Mouse (Mus musculus): ENCODE data around the gene Mylk. TPM values are rescaled to one million over a fixed set of nuclear protein-coding genes. Genes with fewer than 3 reads are reported as not detected.

Gene Mylk
- total and polyA plus RNA-seq, 3 experiments: 0.04 to 0.10 TPM; not detected in 1

DNA sequence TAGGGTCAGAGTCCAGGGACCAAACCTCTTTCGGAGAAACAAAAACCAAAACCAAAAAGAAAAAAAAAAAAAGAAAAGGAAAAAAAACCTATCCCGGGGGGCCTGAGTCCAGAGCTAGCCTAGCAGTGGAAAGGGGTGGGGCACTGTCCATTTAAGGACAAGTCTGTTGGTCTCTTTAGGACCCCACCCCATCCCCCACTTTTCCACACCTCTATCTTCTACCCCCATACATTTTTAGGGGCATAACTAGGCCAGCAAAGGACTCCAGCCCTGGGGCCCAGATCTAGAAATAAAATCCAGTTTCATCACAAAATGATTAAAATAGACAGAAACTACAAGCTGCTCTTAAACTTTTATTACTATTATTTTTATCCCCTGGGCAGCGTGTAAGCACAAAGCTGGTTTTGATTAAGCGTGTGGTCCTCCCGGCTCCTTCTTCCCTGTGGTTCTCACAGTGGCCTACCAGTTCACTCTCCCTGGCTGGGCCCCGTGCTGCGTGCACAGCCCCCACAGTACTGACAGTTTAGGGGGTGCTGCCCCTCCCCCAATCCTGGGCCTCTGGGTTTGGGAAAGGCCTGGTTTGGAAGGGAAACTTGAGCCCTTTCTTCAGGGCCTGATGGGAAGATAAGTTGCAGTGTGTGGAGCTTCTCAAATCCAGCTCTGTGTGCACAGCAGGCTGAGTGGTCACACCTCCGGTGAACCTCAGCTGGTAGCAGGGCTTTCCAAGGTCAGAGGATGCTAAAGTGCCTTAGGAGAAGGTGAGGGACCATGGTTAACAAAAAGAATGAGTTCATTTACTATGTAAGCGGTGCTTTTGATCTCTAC is 190.7 kb downstream of the Mylk start:
- no peak overlapping the region for H3K27ac ChIP-seq (ENCODE audit: insufficient read depth, low read depth)
- H3K4me3 ChIP-seq (replicated peaks in 1 of 3; ENCODE audit: low read depth in 2 of 3, low read length in 2 of 3, poor library complexity in 1 of 3): no peak overlapping the region
- peaks cover 89% of the 10 kb centered on the region for H3K27me3 ChIP-seq (replicated peaks)
- no peaks in the 10 kb centered on the region for H3K79me2 ChIP-seq (replicated peaks; ENCODE audit: control insufficient read depth, extremely low read depth, insufficient read depth, poor library complexity, severe bottlenecking)
- no peaks in the 10 kb centered on the region for H3K4me1 ChIP-seq (ENCODE audit: control insufficient read depth in 1 of 2, insufficient read depth in 2 of 2)
- no peak overlapping the region for H3K4me2 ChIP-seq (ENCODE audit: insufficient read depth, low read depth, poor library complexity, severe bottlenecking)
- in situ Hi-C loops (cut with MboI; ENCODE audit: low pct_ligation_motif_present, low pct_unique_long_range_greater_than_20kb, low sequenced_read_pairs) (no loop called here), dilution Hi-C loops (cut with MboI; ENCODE audit: extremely low pct_ligation_motif_present, extremely low pct_unique_long_range_greater_than_20kb, low sequenced_read_pairs) (no loop called here)
- DNase-seq (ENCODE audit: extremely low read depth): no peak
- TF ChIP-seq CTCF (conservative IDR thresholded peaks at IDR 0.05 in 1 of 2, IDR thresholded peaks at IDR 0.05 in 1 of 2; ENCODE audit: low read depth in 2 of 2, low read length in 2 of 2) (no peak), ZNF384 (IDR thresholded peaks at IDR 0.05; ENCODE audit: low read depth, low read length) (no peak), CHD2 (IDR thresholded peaks at IDR 0.05; ENCODE audit: low read length) (no peak), RAD21 (IDR thresholded peaks at IDR 0.05; ENCODE audit: low read depth, low read length) (no peak), SMC3 (IDR thresholded peaks at IDR 0.05; ENCODE audit: low read depth, low read length) (no peak), PAX5 (IDR thresholded peaks at IDR 0.05; ENCODE audit: low read length) (no peak), NELFE (IDR thresholded peaks at IDR 0.05; ENCODE audit: low read depth, low read length) (no peak), MAX (IDR thresholded peaks at IDR 0.05; ENCODE audit: low read length) (no peak), JUND (conservative IDR thresholded peaks at IDR 0.05; ENCODE audit: low read depth, low read length) (no peak), CHD1 (IDR thresholded peaks at IDR 0.05; ENCODE audit: low read depth, low read length) (no peak), GABPA (IDR thresholded peaks at IDR 0.05; ENCODE audit: insufficient replicate concordance, low read depth, low read length) (no peak), MXI1 (IDR thresholded peaks at IDR 0.05; ENCODE audit: low read depth, low read length) (no peak), HCFC1 (IDR thresholded peaks at IDR 0.05; ENCODE audit: low read depth, low read length) (no peak), E2F4 (IDR thresholded peaks at IDR 0.05; ENCODE audit: insufficient replicate concordance, low read depth, low read length) (no peak), SIN3A (IDR thresholded peaks at IDR 0.05; ENCODE audit: low read length) (no peak), ELF1 (IDR thresholded peaks at IDR 0.05; ENCODE audit: low read depth, low read length) (no peak), BHLHE40 (IDR thresholded peaks at IDR 0.05; ENCODE audit: low read depth, low read length) (no peak)
- no peaks in the 10 kb centered on the region for H3K36me3 ChIP-seq (replicated peaks in 1 of 2; ENCODE audit: control insufficient read depth in 1 of 2, insufficient read depth in 1 of 2, low read length in 1 of 2)
- H3K9ac ChIP-seq (ENCODE audit: insufficient read depth, low read depth): no peak overlapping the region
- H3K9me3 ChIP-seq (replicated peaks; ENCODE audit: low read length): no peaks in the 10 kb centered on the region

GRCm38 (mm10) chr16:34936339-34936810 is 191.4 kb downstream of the Mylk start:
- no peaks in the 10 kb centered on the region for H3K79me2 ChIP-seq (replicated peaks; ENCODE audit: control insufficient read depth, extremely low read depth, insufficient read depth, poor library complexity, severe bottlenecking)
- H3K27ac ChIP-seq (ENCODE audit: insufficient read depth, low read depth): no peak overlapping the region
- no peak overlapping the region for H3K4me3 ChIP-seq (replicated peaks in 1 of 3; ENCODE audit: low read depth in 2 of 3, low read length in 2 of 3, poor library complexity in 1 of 3)
- DNase-seq (ENCODE audit: extremely low read depth): no peak
- in situ Hi-C loops (cut with MboI; ENCODE audit: low pct_ligation_motif_present, low pct_unique_long_range_greater_than_20kb, low sequenced_read_pairs): no loop called here
- peaks cover 88% of the 10 kb centered on the region for H3K27me3 ChIP-seq (replicated peaks)
- H3K4me1 ChIP-seq (ENCODE audit: control insufficient read depth in 1 of 2, insufficient read depth in 2 of 2): no peaks in the 10 kb centered on the region
- no peak overlapping the region for H3K9ac ChIP-seq (ENCODE audit: insufficient read depth, low read depth)
- H3K4me2 ChIP-seq (ENCODE audit: insufficient read depth, low read depth, poor library complexity, severe bottlenecking): no peak overlapping the region
- dilution Hi-C loops (cut with MboI; ENCODE audit: extremely low pct_ligation_motif_present, extremely low pct_unique_long_range_greater_than_20kb, low sequenced_read_pairs): no loop called here
- H3K9me3 ChIP-seq (replicated peaks; ENCODE audit: low read length): no peaks in the 10 kb centered on the region
- no peaks in the 10 kb centered on the region for H3K36me3 ChIP-seq (replicated peaks in 1 of 2; ENCODE audit: control insufficient read depth in 1 of 2, insufficient read depth in 1 of 2, low read length in 1 of 2)
- no peak for TF ChIP-seq NRF1 (IDR thresholded peaks at IDR 0.05; ENCODE audit: low read depth, low read length)
- TF ChIP-seq MEF2A (IDR thresholded peaks at IDR 0.05; ENCODE audit: borderline replicate concordance, low read depth, low read length): no peak
- no peak for TF ChIP-seq ZNF384 (IDR thresholded peaks at IDR 0.05; ENCODE audit: low read depth, low read length)
- no peak for TF ChIP-seq MAX (IDR thresholded peaks at IDR 0.05; ENCODE audit: low read length)
- TF ChIP-seq RCOR1 (conservative IDR thresholded peaks at IDR 0.05; ENCODE audit: low read depth, low read length): no peak
- TF ChIP-seq MAZ (IDR thresholded peaks at IDR 0.05; ENCODE audit: low read depth, low read length): no peak
- no peak for TF ChIP-seq USF1 (IDR thresholded peaks at IDR 0.05; ENCODE audit: low read depth, low read length)
- no peak for TF ChIP-seq JUND (conservative IDR thresholded peaks at IDR 0.05; ENCODE audit: low read depth, low read length)
- no peak for TF ChIP-seq ZKSCAN1 (IDR thresholded peaks at IDR 0.05; ENCODE audit: borderline replicate concordance, low read depth, low read length)
- TF ChIP-seq SIN3A (IDR thresholded peaks at IDR 0.05; ENCODE audit: low read length): no peak
- TF ChIP-seq TCF12 (IDR thresholded peaks at IDR 0.05; ENCODE audit: low read depth, low read length): no peak
- TF ChIP-seq ELF1 (IDR thresholded peaks at IDR 0.05; ENCODE audit: low read depth, low read length): no peak
- TF ChIP-seq MAFK (IDR thresholded peaks at IDR 0.05; ENCODE audit: insufficient replicate concordance, low read length): no peak
- no peak for TF ChIP-seq ETS1 (conservative IDR thresholded peaks at IDR 0.05; ENCODE audit: low read depth, low read length)
- no peak for TF ChIP-seq KAT2A (IDR thresholded peaks at IDR 0.05; ENCODE audit: insufficient replicate concordance, low read length)
- TF ChIP-seq ZC3H11A (IDR thresholded peaks at IDR 0.05; ENCODE audit: low read depth, low read length): no peak
- TF ChIP-seq HCFC1 (IDR thresholded peaks at IDR 0.05; ENCODE audit: low read depth, low read length): no peak
- no peak for TF ChIP-seq E2F4 (IDR thresholded peaks at IDR 0.05; ENCODE audit: insufficient replicate concordance, low read depth, low read length)

Data from CH12.LX (cell line).